Mouse (Mus musculus): ENCODE measurements around the gene Adh1.

DNA sequence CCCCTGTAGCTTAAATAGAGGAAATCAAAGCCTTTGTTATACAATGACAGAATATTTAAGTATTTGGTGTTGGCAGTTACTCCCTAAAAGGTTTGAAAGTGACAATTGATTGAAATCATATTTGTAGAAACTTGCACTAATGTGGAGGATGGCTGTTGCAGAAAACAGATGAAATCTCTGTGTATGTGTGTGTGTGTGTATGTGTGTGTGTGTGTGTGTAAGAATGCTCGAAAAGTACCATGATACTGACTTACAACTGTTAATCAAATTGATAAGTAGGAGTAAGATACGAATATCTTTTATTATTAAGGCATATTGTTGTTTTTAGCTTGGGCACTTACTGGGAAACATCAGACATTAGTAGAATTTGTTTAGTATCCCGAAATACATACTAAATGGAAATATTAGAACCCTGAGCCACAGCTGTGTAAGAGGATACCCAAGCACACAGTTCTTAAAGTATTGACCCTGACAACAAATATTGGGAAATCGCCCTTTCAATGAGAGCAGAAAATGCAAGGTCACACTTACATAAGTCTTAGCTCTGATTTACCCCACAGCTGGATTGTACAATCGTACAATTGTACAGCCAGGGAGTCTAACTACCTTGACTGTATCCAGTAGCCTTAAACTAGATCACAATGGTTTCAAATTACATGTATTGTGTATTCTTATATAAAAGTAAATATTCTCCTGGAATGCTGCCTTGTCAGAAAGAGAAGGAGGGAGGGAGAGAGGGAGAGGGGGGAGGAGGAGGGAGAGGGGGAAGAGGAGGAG lies 2.6 kb downstream of the Adh1 start:
- TF ChIP-seq TCF12 (IDR thresholded peaks at IDR 0.05; ENCODE audit: insufficient read depth, poor library complexity, severe bottlenecking), result no peak
- TF ChIP-seq POLR2A (IDR thresholded peaks at IDR 0.05; ENCODE audit: insufficient read length, low read depth), result no peak

All from myocyte (in vitro differentiated cells).